Mouse (Mus musculus) heart, postnatal 0 days (tissue): ENCODE results near the gene Actl9.

Experiments
- CTCF ChIP-seq: IDR thresholded peaks from 2 replicates; pipeline ENCODE4 v1.5.1; 2016; ENCODE audit warnings: antibody characterized with exemption, control low read depth, low read depth
- EP300 ChIP-seq: IDR thresholded peaks from 2 replicates; pipeline ENCODE4 v1.6.1; 2016; ENCODE audit warnings: antibody characterized with exemption, low read depth

GRCm38 (mm10) chr17:33441159-33441558 is 8.5 kb downstream of the Actl9 start:
- TF ChIP-seq EP300 (no peak), CTCF (no peak)
